Mouse (Mus musculus) thymus, adult 2 months (tissue): ENCODE data around the gene Cmtm2b.

Experiments used
- CTCF ChIP-seq: fragments of 200-500 bp; IDR thresholded peaks from 2 replicates; pipeline ENCODE4 v1.5.1; 2012; ENCODE audit warnings: mild to moderate bottlenecking, control low read depth, low read length, moderate library complexity, borderline replicate concordance; ENCODE audit not compliant: control insufficient read depth, poor library complexity, insufficient read depth; ENCODE audit errors: extremely low read depth
- POLR2A ChIP-seq: fragments of 200-500 bp; IDR thresholded peaks from 2 replicates; pipeline ENCODE4 v1.6.1; 2012; ENCODE audit warnings: mild to moderate bottlenecking, low read length, control low read depth, moderate library complexity; ENCODE audit not compliant: control insufficient read depth, poor library complexity, insufficient read depth; ENCODE audit errors: extremely low read depth

- TF ChIP-seq CTCF (no peak), POLR2A (no peak)
Measured at GRCm38 (mm10) chr8:104374269-104374668, 52.2 kb downstream of the Cmtm2b start.
